Mouse (Mus musculus) hindbrain, postnatal 0 days (tissue): ENCODE data around the gene 5530401A14Rik. TPM values are rescaled to one million over a fixed set of nuclear protein-coding genes. Genes with fewer than 3 reads are reported as not detected.

Experiments
- ATAC-seq: fragments of 200-750 bp; cut with Nextera tagmentation; 2 replicates; pipeline ENCODE4 v1.8.0; 2017; ENCODE audit warnings: mild to moderate bottlenecking, moderate TSS enrichment, moderate library complexity
- DNase-seq: peaks from one replicate; pipeline ENCODE4 v3.0.0-alpha.2; 2015; ENCODE audit warnings: low spot score
- H3K27ac ChIP-seq: fragments of 300-500 bp; sonication (generic); 2 replicates; pipeline ENCODE4 v1.5.1; 2014; ENCODE audit warnings: mild to moderate bottlenecking
- H3K27me3 ChIP-seq: fragments of 300-500 bp; sonication (generic); 2 replicates; pipeline ENCODE4 v1.6.1; 2014; ENCODE audit warnings: low read length, mixed read lengths; ENCODE audit not compliant: insufficient read depth
- H3K36me3 ChIP-seq: fragments of 300-500 bp; sonication (generic); 2 replicates; pipeline ENCODE4 v1.6.1; 2014; ENCODE audit warnings: low read length, mixed read lengths; ENCODE audit not compliant: insufficient read depth
- H3K4me1 ChIP-seq: fragments of 300-500 bp; sonication (generic); 2 replicates; pipeline ENCODE4 v1.6.1; 2014; ENCODE audit warnings: antibody characterized with exemption, low read length, mixed read lengths; ENCODE audit not compliant: insufficient read depth
- H3K4me2 ChIP-seq: fragments of 300-500 bp; sonication (generic); 2 replicates; pipeline ENCODE4 v1.6.1; 2014; ENCODE audit warnings: low read depth, mild to moderate bottlenecking, low read length, moderate library complexity, mixed read lengths
- H3K4me3 ChIP-seq: fragments of 300-500 bp; sonication (generic); 2 replicates; pipeline ENCODE4 v1.5.1; 2014; ENCODE audit warnings: low read length
- H3K9ac ChIP-seq: fragments of 300-500 bp; sonication (generic); replicated peaks from 2 replicates; pipeline ENCODE4 v1.6.1; 2014; ENCODE audit warnings: mild to moderate bottlenecking, low read length, moderate library complexity, mixed read lengths
- H3K9me3 ChIP-seq: fragments of 300-500 bp; sonication (generic); 2 replicates; pipeline ENCODE4 v1.6.1; 2016; ENCODE audit warnings: low read length, mixed read lengths
- CTCF ChIP-seq: IDR thresholded peaks from 2 replicates; pipeline ENCODE4 v1.5.1; 2016; ENCODE audit warnings: antibody characterized with exemption, control low read depth, low read depth
- WGBS: fragments of 180-500 bp; shearing (Covaris S2); extraction: QIAGEN DNeasy Blood & Tissue Kit; methylation state at CpG from one replicate; pipeline ENCODE4 v1.1.7; 2014; 5-methylcytosine and 5-hydroxymethylcytosine counted together
- polyA plus RNA-seq: library from polyadenylated mRNA; unstranded; fragments of >200 nt; fragmentation: Nextera tagmentation; extraction: Ambion mirVana; gene quantifications from 2 replicates; pipeline ENCODE4 v1.2.1, GENCODE M21; 2015
- total RNA-seq: library from RNA; depleted of rRNA; stranded (reverse); fragments of >200 nt; gene quantifications from 2 replicates; pipeline ENCODE4 v1.2.3, GENCODE M21; 2014

Gene 5530401A14Rik
- total and polyA plus RNA-seq, 2 experiments from 2014 or later: 0.38 TPM; not detected in 1

DNA sequence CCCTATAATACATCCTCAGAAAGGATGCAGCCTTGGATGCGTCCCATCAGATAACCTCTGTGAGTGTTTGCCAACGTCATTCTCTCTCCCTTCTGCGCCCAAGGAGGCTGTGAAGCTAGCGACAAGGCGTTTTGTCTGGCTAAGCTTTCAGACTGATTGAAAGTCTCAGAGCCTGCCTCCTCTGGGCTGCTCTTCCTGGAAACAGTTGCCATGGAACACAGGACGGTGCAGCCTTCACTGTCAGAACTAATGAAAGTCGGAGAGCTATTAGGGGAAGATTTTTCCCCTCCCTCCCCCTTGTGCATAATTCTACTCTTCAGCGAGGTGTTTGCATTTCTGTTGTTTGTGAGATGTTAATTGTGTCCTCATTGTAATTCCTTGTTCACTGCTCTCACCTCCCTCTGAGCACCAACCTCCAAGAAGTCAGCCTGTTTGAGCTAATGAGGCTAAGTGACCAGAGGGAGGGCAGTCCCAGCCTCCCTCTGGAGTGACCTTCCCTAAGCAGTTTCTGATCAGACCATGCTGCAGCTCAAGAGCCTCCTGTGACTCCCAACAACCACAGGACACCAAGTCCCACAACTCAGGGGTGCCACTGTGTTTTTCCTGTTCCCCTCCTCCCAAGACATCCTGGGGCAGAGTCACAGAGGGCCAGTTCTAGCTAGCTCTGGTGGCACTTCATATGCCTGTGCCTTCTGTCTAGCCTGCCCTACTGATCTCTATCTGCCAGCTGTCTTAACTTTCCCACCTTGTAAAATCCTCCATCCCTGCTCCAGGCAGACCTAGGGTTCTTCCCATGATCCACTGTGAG lies 37.3 kb downstream of the 5530401A14Rik start:
- Histone ChIP-seq H3K4me2 (no peak overlapping the region), H3K4me3 (no peak overlapping the region), H3K9ac (no peak overlapping the region), H3K4me1 (peaks cover 8% of the 10 kb centered on the region), H3K27ac (peak overlapping the region; percentile 58), H3K27me3 (no peaks in the 10 kb centered on the region), H3K36me3 (no peaks in the 10 kb centered on the region), H3K9me3 (no peaks in the 10 kb centered on the region)
- WGBS: 4% methylated on average over 8 of the region's 8 CpGs
- peak; percentile 76 for ATAC-seq
- peak; percentile 72 for DNase-seq
- TF ChIP-seq CTCF: no peak

DNA sequence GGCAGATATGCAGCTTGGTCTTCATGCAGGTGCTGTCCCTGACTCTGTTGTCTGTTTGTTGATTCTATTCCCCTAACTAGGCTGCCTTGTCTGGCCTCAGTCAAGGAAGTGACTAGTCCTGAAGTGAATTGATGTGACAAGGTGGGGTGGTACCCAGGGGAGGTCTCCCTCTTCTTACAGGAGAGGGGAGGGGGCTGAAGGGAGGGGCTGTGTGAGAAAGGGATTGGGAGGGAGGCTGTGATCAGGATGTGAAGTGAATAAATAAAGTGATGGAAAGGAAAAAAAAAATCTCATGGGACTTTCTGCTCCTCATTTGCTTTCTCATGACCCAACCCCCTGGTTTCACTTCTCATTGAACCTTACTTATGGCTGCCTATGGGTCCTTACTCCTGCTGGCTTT lies 41.8 kb downstream of the 5530401A14Rik start:
- H3K27me3 ChIP-seq: no peaks in the 10 kb centered on the region
- H3K4me2 ChIP-seq: no peak overlapping the region
- DNase-seq (no peak), ATAC-seq (no peak)
- no peak for TF ChIP-seq CTCF
- H3K4me1 ChIP-seq: peaks cover 5% of the 10 kb centered on the region
- H3K27ac ChIP-seq: no peak overlapping the region
- H3K36me3 ChIP-seq: no peaks in the 10 kb centered on the region
- H3K4me3 ChIP-seq: no peak overlapping the region
- no peaks in the 10 kb centered on the region for H3K9me3 ChIP-seq
- no peak overlapping the region for H3K9ac ChIP-seq

DNA sequence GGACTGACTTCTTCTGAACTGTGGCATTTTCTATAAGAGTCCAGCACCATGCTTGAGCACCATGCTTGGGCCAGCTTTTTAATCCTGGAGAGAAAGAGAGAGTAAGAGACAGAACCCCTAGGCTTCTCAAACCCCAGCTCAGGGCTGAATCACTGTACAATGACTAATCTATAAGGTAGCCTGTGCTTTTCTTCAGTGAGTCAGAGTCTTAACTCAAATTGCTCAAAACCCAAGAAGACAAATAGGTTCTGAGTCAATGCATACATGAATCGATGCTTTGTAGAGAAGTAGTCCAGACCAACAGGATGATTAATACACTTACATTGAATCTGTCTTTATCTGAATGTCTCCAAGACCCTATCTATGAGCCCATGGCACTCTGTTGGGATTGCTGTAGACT lies 48.3 kb downstream of the 5530401A14Rik start:
- no peak overlapping the region for H3K9ac ChIP-seq
- no peak overlapping the region for H3K4me2 ChIP-seq
- H3K9me3 ChIP-seq: no peaks in the 10 kb centered on the region
- no peak for TF ChIP-seq CTCF
- H3K4me1 ChIP-seq: no peaks in the 10 kb centered on the region
- no peaks in the 10 kb centered on the region for H3K36me3 ChIP-seq
- H3K27me3 ChIP-seq: no peaks in the 10 kb centered on the region
- 84% methylated on average over 1 of the region's 1 CpGs for WGBS
- H3K4me3 ChIP-seq: no peak overlapping the region
- no peak overlapping the region for H3K27ac ChIP-seq
- no peak for ATAC-seq
- no peak for DNase-seq

DNA sequence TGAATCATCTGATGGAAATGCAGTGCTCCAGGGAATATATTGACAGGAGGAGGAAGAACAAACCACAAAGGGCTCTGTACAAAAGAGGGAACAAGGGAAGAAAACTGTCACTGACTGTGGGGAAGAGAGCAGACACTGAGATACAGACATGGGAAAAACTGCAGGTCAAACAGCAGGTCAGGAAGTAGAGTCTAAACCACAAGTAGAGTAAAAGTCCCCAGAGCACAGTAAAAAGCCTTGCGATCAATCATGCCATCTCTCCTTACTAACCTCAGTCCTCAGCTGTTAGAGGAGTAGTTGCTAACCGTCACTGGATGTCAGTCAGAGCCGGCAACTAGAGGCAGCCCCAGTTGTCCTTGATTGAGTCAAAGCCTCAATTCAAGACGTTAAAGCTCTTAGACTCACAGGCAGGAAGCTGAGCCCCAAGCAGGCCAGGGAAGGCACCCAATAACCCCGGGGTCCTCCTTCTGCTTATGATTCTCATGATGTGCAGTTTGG lies 49.0 kb downstream of the 5530401A14Rik start:
- Histone ChIP-seq H3K4me2 (no peak overlapping the region), H3K4me3 (no peak overlapping the region), H3K27ac (no peak overlapping the region), H3K9me3 (no peaks in the 10 kb centered on the region), H3K9ac (no peak overlapping the region), H3K27me3 (no peaks in the 10 kb centered on the region), H3K4me1 (no peaks in the 10 kb centered on the region), H3K36me3 (no peaks in the 10 kb centered on the region)
- no peak for ATAC-seq
- DNase-seq: no peak
- no peak for TF ChIP-seq CTCF
- WGBS: 74% methylated on average over 5 of the region's 5 CpGs

DNA sequence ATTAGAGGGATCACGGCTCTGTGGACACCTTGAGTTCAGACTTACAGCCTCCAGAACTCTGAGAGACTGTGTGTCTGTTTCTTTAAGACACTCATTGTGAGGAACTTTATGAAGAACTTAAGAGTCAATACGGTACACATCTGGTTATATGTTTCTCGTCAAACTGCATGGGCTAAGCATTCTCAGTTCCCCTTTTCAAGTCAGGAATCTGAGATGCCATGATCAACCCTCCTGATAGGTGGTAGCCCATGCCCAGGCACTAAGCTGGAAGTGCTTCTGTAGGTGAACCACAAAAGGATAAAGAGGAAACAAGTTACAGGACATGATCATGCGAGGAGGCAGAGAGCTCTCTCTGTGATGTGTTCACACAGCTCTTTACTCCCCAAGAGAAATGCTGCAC lies 52.6 kb downstream of the 5530401A14Rik start:
- Histone ChIP-seq H3K4me2 (no peak overlapping the region), H3K9ac (no peak overlapping the region), H3K36me3 (no peaks in the 10 kb centered on the region), H3K4me3 (no peak overlapping the region), H3K4me1 (no peaks in the 10 kb centered on the region), H3K9me3 (no peaks in the 10 kb centered on the region), H3K27ac (no peak overlapping the region), H3K27me3 (no peaks in the 10 kb centered on the region)
- no peak for TF ChIP-seq CTCF
- no peak for ATAC-seq
- no peak for DNase-seq
- WGBS: 88% methylated on average over 4 of the region's 4 CpGs

DNA sequence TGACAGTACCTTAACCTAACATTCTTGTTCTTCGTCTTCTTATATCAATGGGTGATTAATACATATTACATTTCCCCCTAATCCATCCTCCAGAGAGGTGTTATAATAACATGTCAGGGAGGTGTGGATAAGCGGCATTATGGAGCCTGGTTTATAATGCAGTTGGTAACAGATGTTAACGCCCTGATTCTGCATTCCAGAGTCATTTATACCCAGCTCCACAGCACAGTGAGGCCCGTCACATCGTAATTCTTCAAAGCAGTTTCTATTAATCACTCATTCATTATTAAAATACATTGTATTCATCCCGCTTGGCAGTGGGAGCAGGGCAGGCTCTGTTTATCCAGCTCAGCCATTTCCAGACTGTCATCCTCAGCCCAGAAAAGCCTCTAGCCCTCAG lies 55.0 kb downstream of the 5530401A14Rik start:
- Histone ChIP-seq H3K27ac (0 out of 2 replicates have a peak overlapping the region, but pooled peaks have one; percentile 0), H3K9ac (no peak overlapping the region), H3K4me3 (no peak overlapping the region), H3K4me2 (no peak overlapping the region), H3K36me3 (no peaks in the 10 kb centered on the region), H3K27me3 (no peaks in the 10 kb centered on the region), H3K9me3 (no peaks in the 10 kb centered on the region), H3K4me1 (no peaks in the 10 kb centered on the region)
- no peak for ATAC-seq
- no peak for DNase-seq
- TF ChIP-seq CTCF: no peak
- 40% methylated on average over 6 of the region's 6 CpGs for WGBS

DNA sequence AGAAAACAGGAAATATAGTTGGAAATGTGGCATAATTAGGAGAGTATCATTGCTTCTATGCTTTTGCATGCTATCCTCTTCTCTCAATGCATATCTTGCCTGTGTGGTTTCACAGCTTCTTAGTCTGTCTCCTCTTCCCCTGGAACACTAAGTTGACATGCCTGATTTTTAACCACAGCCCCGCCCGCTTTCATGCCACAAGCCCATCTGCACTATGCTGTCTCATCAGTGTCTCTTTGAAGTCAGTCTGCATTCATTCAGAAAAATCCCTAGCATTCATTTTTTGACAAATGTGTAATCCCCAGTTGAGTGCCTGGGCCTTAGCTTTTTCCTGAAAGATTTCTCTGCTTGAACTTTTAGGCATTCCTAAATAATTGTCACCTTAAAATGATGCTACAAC lies 62.6 kb downstream of the 5530401A14Rik start:
- Histone ChIP-seq H3K27ac (no peak overlapping the region), H3K27me3 (no peaks in the 10 kb centered on the region), H3K9ac (no peak overlapping the region), H3K4me3 (no peak overlapping the region), H3K4me2 (no peak overlapping the region), H3K9me3 (no peaks in the 10 kb centered on the region), H3K4me1 (no peaks in the 10 kb centered on the region), H3K36me3 (no peaks in the 10 kb centered on the region)
- DNase-seq (no peak), ATAC-seq (no peak)
- 91% methylated on average over 2 of the region's 2 CpGs for WGBS
- no peak for TF ChIP-seq CTCF
